Mouse (Mus musculus): ENCODE data around the gene Hdac8.

GRCm38 (mm10) chrX:102302476-102302875 lies 202.7 kb downstream of the Hdac8 start:
- TF ChIP-seq CTCF (IDR thresholded peaks at IDR 0.05; ENCODE audit: insufficient read depth, low read depth, low read length) = no peak
- no peak for TF ChIP-seq POLR2A (IDR thresholded peaks at IDR 0.05; ENCODE audit: insufficient read depth, low read depth, low read length)

All from olfactory bulb, adult 2 months (tissue).